Comparison of ENCODE assay signal across 27 mouse cellular contexts in the genomic region with DNA sequence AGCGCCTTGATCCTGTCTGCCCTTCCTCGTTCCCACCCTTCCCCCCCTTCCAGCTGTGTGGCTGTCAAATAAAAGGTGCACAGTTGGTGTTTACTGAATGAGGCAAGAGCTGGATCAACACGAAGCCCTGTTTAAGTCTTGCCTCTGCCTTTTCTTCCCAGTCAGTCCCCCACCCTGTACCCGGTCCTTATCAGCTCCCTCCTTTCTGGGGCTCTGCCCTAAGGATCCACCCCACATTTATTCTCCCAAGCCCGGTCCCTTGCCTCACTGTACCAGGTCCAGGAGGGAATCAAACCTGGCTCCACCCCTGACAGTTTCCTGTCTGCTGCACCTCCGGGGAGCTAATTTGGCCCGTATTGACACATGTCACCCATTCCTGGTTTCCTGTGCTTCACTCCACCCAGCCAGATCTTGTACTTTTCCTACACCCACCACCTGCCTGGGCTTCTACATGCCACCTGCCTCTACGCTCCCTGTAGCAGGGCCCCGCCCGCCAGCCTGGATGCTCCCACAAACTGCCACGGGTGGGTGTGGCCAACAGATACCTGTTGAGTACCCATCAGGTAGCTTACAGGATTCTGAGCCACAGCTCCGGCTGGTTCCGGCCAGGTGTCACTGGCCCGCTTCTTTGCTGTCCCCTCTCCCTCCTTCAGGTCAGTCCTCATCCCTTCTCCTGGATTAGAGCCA.
DNase-seq lines count a peak whose midpoint lies in the region; ATAC-seq lines count a peak whose summit lies in the region.
"Had no signal": no experiment of that assay in that cellular context is flagged by ENCODE, and none has a peak within 500 bp of the region (broad histone marks: within the 10 kb centered on the region; RNA-seq: fewer than 3 reads in every experiment).

No protein-coding gene starts in this region.

- no peak overlapping the region for H3K4me2 ChIP-seq in embryonic facial prominence, embryonic 15.5 days (replicated peaks)
- H3K4me2 ChIP-seq in intestine, embryonic 16.5 days (ENCODE audit: low read depth, low read length) = no peak overlapping the region
- H3K4me2 ChIP-seq in stomach, embryonic 16.5 days (ENCODE audit: low read depth, low read length) = 0 out of 2 replicates have a peak overlapping the region, but pooled peaks have one; percentile 20
- H3K4me2 ChIP-seq: embryonic facial prominence, embryonic 13.5 days; forebrain, embryonic 13.5 days; heart, embryonic 12.5 days; hindbrain, embryonic 14.5 days; limb, embryonic 12.5 days; liver, embryonic 12.5 days; midbrain, embryonic 15.5 days; neural tube, embryonic 12.5 days had no signal

- H3K9me3 ChIP-seq in embryonic facial prominence, embryonic 15.5 days (replicated peaks) = no peaks in the 10 kb centered on the region
- H3K9me3 ChIP-seq in intestine, embryonic 16.5 days (ENCODE audit: control insufficient read depth, low read length) = no peaks in the 10 kb centered on the region
- H3K9me3 ChIP-seq in stomach, embryonic 16.5 days (replicated peaks; ENCODE audit: control insufficient read depth, low read length) = no peaks in the 10 kb centered on the region
- H3K9me3 ChIP-seq: embryonic facial prominence, embryonic 13.5 days; forebrain, embryonic 13.5 days; heart, embryonic 12.5 days; limb, embryonic 12.5 days; liver, embryonic 12.5 days; midbrain, embryonic 15.5 days; neural tube, embryonic 12.5 days had no signal

- H3K9ac ChIP-seq in embryonic facial prominence, embryonic 15.5 days = no peak overlapping the region
- no peak overlapping the region for H3K9ac ChIP-seq in intestine, embryonic 16.5 days (ENCODE audit: low read depth, low read length)
- H3K9ac ChIP-seq in stomach, embryonic 16.5 days (ENCODE audit: low read length) = no peak overlapping the region
- H3K9ac ChIP-seq: embryonic facial prominence, embryonic 13.5 days; forebrain, embryonic 13.5 days; heart, embryonic 12.5 days; hindbrain, embryonic 14.5 days; limb, embryonic 12.5 days; liver, embryonic 12.5 days; midbrain, embryonic 15.5 days; neural tube, embryonic 12.5 days had no signal

- peak; percentile 9 for DNase-seq in layer of hippocampus, adult 9-11 months
- DNase-seq in layer of hippocampus, postnatal 14 days (ENCODE audit: low spot score in 2 of 2) = no peak
- DNase-seq in neural tube, embryonic 10.5 days (ENCODE audit: extremely low spot score, low spot score) = no peak
- no peak for DNase-seq in testis, postnatal 14 days (ENCODE audit: low spot score)
- DNase-seq: adrenal gland, postnatal 25 days; cerebellum, adult 11-12 months; cerebellum, adult 9-11 months; embryo, embryonic 11 days; gastrocnemius, postnatal 36 days; heart, adult 2 months; heart, postnatal 10 days; kidney, adult 2 months; lung, adult 18-20 months; thymus, adult 2 months; thymus, postnatal 36 days had no signal

- no peaks in the 10 kb centered on the region for H3K27me3 ChIP-seq in embryonic facial prominence, embryonic 15.5 days
- no peaks in the 10 kb centered on the region for H3K27me3 ChIP-seq in intestine, embryonic 16.5 days (replicated peaks; ENCODE audit: control insufficient read depth, insufficient read depth, low read length)
- no peaks in the 10 kb centered on the region for H3K27me3 ChIP-seq in stomach, embryonic 16.5 days (ENCODE audit: control insufficient read depth, insufficient read depth, low read length)
- H3K27me3 ChIP-seq: embryonic facial prominence, embryonic 13.5 days; forebrain, embryonic 13.5 days; heart, embryonic 12.5 days; limb, embryonic 12.5 days; liver, embryonic 12.5 days; midbrain, embryonic 15.5 days; neural tube, embryonic 12.5 days had no signal

- 0 out of 2 replicates have a peak, but pooled peaks have one; percentile 34 for ATAC-seq in embryonic facial prominence, embryonic 15.5 days (ENCODE audit: insufficient number of reproducible peaks, low FRiP score, low TSS enrichment, low read depth)
- ATAC-seq in intestine, embryonic 16.5 days = peak; percentile 79
- peak; percentile 61; the same call in 1 of the 2 replicates for ATAC-seq in stomach, embryonic 16.5 days (ENCODE audit: insufficient read depth, low FRiP score)
- ATAC-seq: forebrain, embryonic 13.5 days; liver, embryonic 12.5 days; lung, postnatal 0 days; midbrain, embryonic 15.5 days had no signal

- no peak overlapping the region for H3K27ac ChIP-seq in embryonic facial prominence, embryonic 15.5 days (replicated peaks)
- no peak overlapping the region for H3K27ac ChIP-seq in intestine, embryonic 16.5 days (ENCODE audit: low read length)
- H3K27ac ChIP-seq in stomach, embryonic 16.5 days (ENCODE audit: low read length) = no peak overlapping the region
- H3K27ac ChIP-seq: embryonic facial prominence, embryonic 13.5 days; forebrain, embryonic 13.5 days; heart, adult 2 months; hindbrain, embryonic 14.5 days; limb, embryonic 12.5 days; liver, embryonic 12.5 days; midbrain, embryonic 15.5 days; neural tube, embryonic 12.5 days had no signal

- no peak overlapping the region for H3K4me3 ChIP-seq in embryonic facial prominence, embryonic 15.5 days (replicated peaks)
- no peak overlapping the region for H3K4me3 ChIP-seq in intestine, embryonic 16.5 days (ENCODE audit: low read length)
- H3K4me3 ChIP-seq in stomach, embryonic 16.5 days (replicated peaks; ENCODE audit: low read length) = no peak overlapping the region
- H3K4me3 ChIP-seq: embryonic facial prominence, embryonic 13.5 days; forebrain, embryonic 13.5 days; heart, adult 2 months; heart, embryonic 12.5 days; limb, embryonic 12.5 days; liver, embryonic 12.5 days; midbrain, embryonic 15.5 days; neural tube, embryonic 12.5 days had no signal

- no peaks in the 10 kb centered on the region for H3K4me1 ChIP-seq in embryonic facial prominence, embryonic 15.5 days
- H3K4me1 ChIP-seq in intestine, embryonic 16.5 days (ENCODE audit: control insufficient read depth, insufficient read depth, low read length) = peaks cover 3% of the 10 kb centered on the region; the same call in 1 of the 2 replicates
- no peaks in the 10 kb centered on the region for H3K4me1 ChIP-seq in stomach, embryonic 16.5 days (ENCODE audit: control insufficient read depth, insufficient read depth, low read length)
- H3K4me1 ChIP-seq: embryonic facial prominence, embryonic 13.5 days; heart, embryonic 12.5 days; liver, embryonic 12.5 days had no signal

- no peaks in the 10 kb centered on the region for H3K36me3 ChIP-seq in embryonic facial prominence, embryonic 15.5 days
- H3K36me3 ChIP-seq in intestine, embryonic 16.5 days (ENCODE audit: control insufficient read depth, insufficient read depth, low read length) = no peaks in the 10 kb centered on the region
- no peaks in the 10 kb centered on the region for H3K36me3 ChIP-seq in stomach, embryonic 16.5 days (ENCODE audit: control insufficient read depth, insufficient read depth, low read length)
- H3K36me3 ChIP-seq: embryonic facial prominence, embryonic 13.5 days; heart, embryonic 12.5 days; limb, embryonic 12.5 days; liver, embryonic 12.5 days; midbrain, embryonic 15.5 days; neural tube, embryonic 12.5 days had no signal

- WGBS in embryonic facial prominence, embryonic 15.5 days = 57% methylated on average over 14 of the region's 14 CpGs
- 46% methylated on average over 14 of the region's 14 CpGs for WGBS in intestine, embryonic 16.5 days
- 44% methylated on average over 14 of the region's 14 CpGs for WGBS in stomach, embryonic 16.5 days
